Comparison of ENCODE assay signal across 17 mouse cellular contexts in the genomic region with DNA sequence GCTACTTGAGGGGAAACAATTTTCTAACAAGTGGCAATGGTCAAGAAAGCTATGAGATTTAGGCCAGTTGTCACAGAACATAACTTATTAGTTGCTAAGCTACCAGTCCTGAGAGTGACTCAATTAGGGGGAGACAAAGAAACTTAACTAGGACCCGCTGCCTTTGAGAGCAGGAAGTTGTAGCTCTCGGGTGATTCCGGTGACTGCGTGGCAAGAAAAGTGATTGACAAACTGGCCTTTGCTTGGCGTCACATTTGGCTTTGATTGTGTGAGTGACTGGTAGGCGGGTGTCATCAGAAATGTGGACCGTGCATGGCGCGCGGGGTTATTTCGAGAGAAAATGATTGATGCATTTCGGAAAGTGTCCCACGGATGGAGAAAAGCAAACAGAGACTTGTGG. TPM values are rescaled to one million over a fixed set of nuclear protein-coding genes. Genes with fewer than 3 reads are reported as not detected.
A peak's percentile ranks its signal among the peaks of the same experiment; 100 is the strongest.
DNase-seq lines count a peak whose midpoint lies in the region; ATAC-seq lines count a peak whose summit lies in the region.
"Had no signal": no experiment of that assay in that cellular context is flagged by ENCODE, and none has a peak within 500 bp of the region (broad histone marks: within the 10 kb centered on the region; RNA-seq: fewer than 3 reads in every experiment).

No protein-coding gene starts in this region.

- H3K4me3 ChIP-seq in kidney, embryonic 15.5 days (replicated peaks) = 0 out of 2 replicates have a peak overlapping the region, but pooled peaks have one; percentile 8
- no peak overlapping the region for H3K4me3 ChIP-seq in embryonic facial prominence, embryonic 14.5 days (ENCODE audit: low read depth, low read length)
- H3K4me3 ChIP-seq in forebrain, embryonic 13.5 days = no peak overlapping the region
- H3K4me3 ChIP-seq: embryonic facial prominence, embryonic 15.5 days had no signal

- ATAC-seq in kidney, embryonic 15.5 days (replicated peaks; ENCODE audit: low FRiP score) = no peak
- no peak for ATAC-seq in embryonic facial prominence, embryonic 14.5 days (ENCODE audit: low read depth)
- no peak for ATAC-seq in inflammation-experienced regulatory T-cells, adult 6 months
- ATAC-seq in forebrain, embryonic 13.5 days = no peak
- ATAC-seq: forebrain, embryonic 14.5 days; Patski had no signal

- H3K4me1 ChIP-seq in kidney, embryonic 15.5 days = peaks cover 53% of the 10 kb centered on the region
- H3K4me1 ChIP-seq in embryonic facial prominence, embryonic 14.5 days (ENCODE audit: control insufficient read depth, insufficient read depth, low read length) = peaks cover 35% of the 10 kb centered on the region
- H3K4me1 ChIP-seq in forebrain, embryonic 13.5 days = peaks cover 16% of the 10 kb centered on the region

- DNase-seq in kidney, postnatal 14 days = no peak
- peak; percentile 53 for DNase-seq in embryo, embryonic 10 days (ENCODE audit: low spot score)
- DNase-seq in embryonic facial prominence, embryonic 14.5 days (ENCODE audit: low spot score) = peak; percentile 34
- peak; percentile 23 for DNase-seq in lung, postnatal 36 days
- no peak for DNase-seq in right cerebral cortex, postnatal 25 days
- DNase-seq: cerebellum, adult 8-10 months; gastrocnemius, postnatal 10 days; kidney, adult 2 months had no signal

- H3K36me3 ChIP-seq in kidney, embryonic 15.5 days = no peaks in the 10 kb centered on the region
- no peaks in the 10 kb centered on the region for H3K36me3 ChIP-seq in embryonic facial prominence, embryonic 14.5 days (ENCODE audit: control insufficient read depth, insufficient read depth, low read length)
- no peaks in the 10 kb centered on the region for H3K36me3 ChIP-seq in forebrain, embryonic 13.5 days (ENCODE audit: poor library complexity, severe bottlenecking)
- H3K36me3 ChIP-seq: embryonic facial prominence, embryonic 15.5 days had no signal

- H3K9me3 ChIP-seq in kidney, embryonic 15.5 days (replicated peaks) = no peaks in the 10 kb centered on the region
- no peaks in the 10 kb centered on the region for H3K9me3 ChIP-seq in embryonic facial prominence, embryonic 14.5 days (ENCODE audit: control insufficient read depth, low read length)
- no peaks in the 10 kb centered on the region for H3K9me3 ChIP-seq in forebrain, embryonic 13.5 days (replicated peaks)
- H3K9me3 ChIP-seq: embryonic facial prominence, embryonic 15.5 days had no signal

- H3K4me2 ChIP-seq in kidney, embryonic 15.5 days = peak overlapping the region; percentile 43
- peak overlapping the region; percentile 1; the same call in 1 of the 2 replicates for H3K4me2 ChIP-seq in embryonic facial prominence, embryonic 14.5 days (ENCODE audit: low read depth, low read length)
- H3K4me2 ChIP-seq in forebrain, embryonic 13.5 days = no peak overlapping the region
- H3K4me2 ChIP-seq: embryonic facial prominence, embryonic 15.5 days had no signal

- no peaks in the 10 kb centered on the region; the same call in 1 of the 2 replicates for H3K27me3 ChIP-seq in kidney, embryonic 15.5 days
- H3K27me3 ChIP-seq in embryonic facial prominence, embryonic 14.5 days (replicated peaks; ENCODE audit: control insufficient read depth, insufficient read depth, low read length) = no peaks in the 10 kb centered on the region
- H3K27me3 ChIP-seq in forebrain, embryonic 13.5 days = no peaks in the 10 kb centered on the region; the same call in 1 of the 2 replicates
- H3K27me3 ChIP-seq: embryonic facial prominence, embryonic 15.5 days; Patski had no signal

- no peak overlapping the region for H3K9ac ChIP-seq in kidney, embryonic 15.5 days
- no peak overlapping the region for H3K9ac ChIP-seq in embryonic facial prominence, embryonic 14.5 days (ENCODE audit: low read depth, low read length)
- H3K9ac ChIP-seq in forebrain, embryonic 13.5 days = no peak overlapping the region
- H3K9ac ChIP-seq: embryonic facial prominence, embryonic 15.5 days had no signal

- H3K27ac ChIP-seq in kidney, embryonic 15.5 days = 0 out of 2 replicates have a peak overlapping the region, but pooled peaks have one; percentile 62
- H3K27ac ChIP-seq in embryonic facial prominence, embryonic 14.5 days (replicated peaks; ENCODE audit: low read depth, low read length) = no peak overlapping the region
- no peak overlapping the region for H3K27ac ChIP-seq in forebrain, embryonic 13.5 days
- H3K27ac ChIP-seq: embryonic facial prominence, embryonic 15.5 days; macrophage had no signal

- WGBS in kidney, embryonic 15.5 days = 19% methylated on average over 13 of the region's 13 CpGs
- 38% methylated on average over 13 of the region's 13 CpGs for WGBS in embryonic facial prominence, embryonic 14.5 days
- WGBS in forebrain, embryonic 13.5 days = 49% methylated on average over 13 of the region's 13 CpGs

RNA-seq across cellular contexts. Expression of a gene that starts 22.4 kb away (rescaled TPM):
- not detected in 2 replicates for polyA plus RNA-seq in kidney, embryonic 15.5 days (2015; fragmentation: Nextera tagmentation; extraction: Ambion mirVana)
- not detected in 2 replicates for polyA plus RNA-seq in embryonic facial prominence, embryonic 14.5 days (2014; fragmentation: Nextera tagmentation; extraction: Ambion mirVana)
- polyA plus RNA-seq in inflammation-experienced regulatory T-cells, adult 6 months (2017; shearing (Covaris generic)) = not detected
- polyA plus RNA-seq in forebrain, embryonic 13.5 days (2015; fragmentation: Nextera tagmentation; extraction: Ambion mirVana) = not detected in 2 replicates
- polyA plus RNA-seq: embryonic facial prominence, embryonic 15.5 days; forebrain, embryonic 14.5 days; kidney, adult 2 months; macrophage; midbrain, postnatal 0 days; Patski; stomach, embryonic 16.5 days had no signal

RNA-seq across cellular contexts. Expression of a gene that starts 22.9 kb away (rescaled TPM):
- 14.5 and 17.8 TPM in 2 replicates for polyA plus RNA-seq in kidney, embryonic 15.5 days (2015; fragmentation: Nextera tagmentation; extraction: Ambion mirVana)
- polyA plus RNA-seq in embryonic facial prominence, embryonic 14.5 days (2014; fragmentation: Nextera tagmentation; extraction: Ambion mirVana) = 8.5 and 9.3 TPM in 2 replicates
- polyA plus RNA-seq in inflammation-experienced regulatory T-cells, adult 6 months (2017; shearing (Covaris generic)) = under 1 TPM; 0.15 to 0.53 (median 0.35) TPM
- polyA plus RNA-seq in forebrain, embryonic 13.5 days (2015; fragmentation: Nextera tagmentation; extraction: Ambion mirVana) = 8.7 and 9.8 TPM in 2 replicates
- polyA plus RNA-seq: macrophage had no signal

Comparison
In these comparisons a context has a peak if more than half of its experiments do, and no peak if none do; other contexts are left out.
1. DNase-seq: peak in embryo, embryonic 10 days (single experiment), embryonic facial prominence, embryonic 14.5 days (single experiment) and lung, postnatal 36 days (single experiment); none in kidney, postnatal 14 days (single experiment) and right cerebral cortex, postnatal 25 days (single experiment).